Mouse (Mus musculus) hindbrain, embryonic 14.5 days (tissue): ENCODE results near the gene Gif. TPM values are rescaled to one million over a fixed set of nuclear protein-coding genes. Genes with fewer than 3 reads are reported as not detected.

Experiments used
- ATAC-seq: fragments of 200-750 bp; cut with Nextera tagmentation; 2 replicates; pipeline ENCODE4 v1.8.0; 2017; ENCODE audit warnings: moderate number of reproducible peaks, mild to moderate bottlenecking, moderate TSS enrichment, moderate library complexity; ENCODE audit not compliant: low FRiP score
- DNase-seq: peaks from one replicate; pipeline ENCODE4 v3.0.0-alpha.2; 2015; ENCODE audit warnings: low spot score
- H3K27ac ChIP-seq: fragments of 300-500 bp; sonication (generic); 2 replicates; pipeline ENCODE4 v1.5.1; 2014; ENCODE audit warnings: mild to moderate bottlenecking, moderate library complexity
- H3K27me3 ChIP-seq: fragments of 300-500 bp; sonication (generic); 2 replicates; pipeline ENCODE4 v1.6.1; 2014; ENCODE audit warnings: mild to moderate bottlenecking, low read length, mixed read lengths; ENCODE audit not compliant: control insufficient read depth, insufficient read depth
- H3K36me3 ChIP-seq: fragments of 300-500 bp; sonication (generic); replicated peaks from 2 replicates; pipeline ENCODE4 v1.6.1; 2014; ENCODE audit not compliant: control insufficient read depth, insufficient read depth
- H3K4me1 ChIP-seq: fragments of 300-500 bp; sonication (generic); replicated peaks from 2 replicates; pipeline ENCODE4 v1.6.1; 2014; ENCODE audit warnings: antibody characterized with exemption, low read length, mixed read lengths; ENCODE audit not compliant: control insufficient read depth, insufficient read depth
- H3K4me2 ChIP-seq: fragments of 300-500 bp; sonication (generic); replicated peaks from 2 replicates; pipeline ENCODE4 v1.6.1; 2014; ENCODE audit warnings: mild to moderate bottlenecking, moderate library complexity
- H3K4me3 ChIP-seq: fragments of 300-500 bp; sonication (generic); replicated peaks from 2 replicates; pipeline ENCODE4 v1.5.1; 2014; ENCODE audit warnings: mild to moderate bottlenecking, low read length
- H3K9ac ChIP-seq: fragments of 300-500 bp; sonication (generic); 2 replicates; pipeline ENCODE4 v1.6.1; 2014
- H3K9me3 ChIP-seq: fragments of 300-500 bp; sonication (generic); 2 replicates; pipeline ENCODE4 v1.6.1; 2016; ENCODE audit warnings: low read length; ENCODE audit not compliant: control insufficient read depth
- WGBS: fragments of 180-500 bp; shearing (Covaris S2); extraction: QIAGEN DNeasy Blood & Tissue Kit; methylation state at CpG from one replicate; pipeline ENCODE4 v1.1.7; 2014; 5-methylcytosine and 5-hydroxymethylcytosine counted together
- polyA plus RNA-seq: library from polyadenylated mRNA; unstranded; fragments of >200 nt; fragmentation: Nextera tagmentation; extraction: Ambion mirVana; gene quantifications from 2 replicates; pipeline ENCODE4 v1.2.1, GENCODE M21; 2014

Gif gene
- not detected in 2 replicates for polyA plus RNA-seq

GRCm38 (mm10) chr19:11747298-11747697, at the start of gene Gif:
Gene Gif (plus strand): TSS chr19:11747554.
- Histone ChIP-seq H3K27ac (no peak within 1 kb of the TSS), H3K4me2 (no peak within 1 kb of the TSS), H3K36me3 (no peaks in the 10 kb centered on the region), H3K27me3 (no peaks in the 10 kb centered on the region), H3K9me3 (no peaks in the 10 kb centered on the region), H3K4me3 (no peak within 1 kb of the TSS), H3K4me1 (no peaks in the 10 kb centered on the region), H3K9ac (no peak within 1 kb of the TSS)
- ATAC-seq: no peak
- DNase-seq: no peak
- WGBS: 82% methylated on average over 2 of the region's 2 CpGs

DNA sequence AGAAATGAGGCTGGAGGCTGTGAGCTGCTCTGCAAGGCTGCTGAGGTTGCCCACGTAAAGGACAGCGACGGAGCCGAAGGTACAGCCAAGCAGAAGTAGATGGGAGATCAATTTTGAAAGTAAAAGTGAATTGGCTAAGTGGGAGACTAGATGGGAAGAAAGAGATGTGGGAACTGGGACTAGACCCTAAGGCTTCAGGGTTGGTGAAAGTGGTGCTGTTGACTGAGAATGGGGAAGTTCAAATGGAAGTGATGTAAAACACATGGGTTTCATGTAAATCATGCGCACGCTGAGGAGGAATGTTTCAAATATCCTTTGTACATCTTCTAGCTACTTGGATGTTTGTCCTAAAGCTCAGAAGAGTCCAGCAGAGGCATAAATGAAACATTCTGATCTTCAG, 49.0 kb upstream of the Gif start:
- ATAC-seq: no peak
- Histone ChIP-seq H3K27ac (no peak overlapping the region), H3K4me2 (no peak overlapping the region), H3K27me3 (no peaks in the 10 kb centered on the region), H3K9me3 (no peaks in the 10 kb centered on the region), H3K9ac (no peak overlapping the region), H3K4me3 (no peak overlapping the region), H3K36me3 (no peaks in the 10 kb centered on the region), H3K4me1 (no peaks in the 10 kb centered on the region)
- 90% methylated on average over 6 of the region's 6 CpGs for WGBS
- no peak for DNase-seq

DNA sequence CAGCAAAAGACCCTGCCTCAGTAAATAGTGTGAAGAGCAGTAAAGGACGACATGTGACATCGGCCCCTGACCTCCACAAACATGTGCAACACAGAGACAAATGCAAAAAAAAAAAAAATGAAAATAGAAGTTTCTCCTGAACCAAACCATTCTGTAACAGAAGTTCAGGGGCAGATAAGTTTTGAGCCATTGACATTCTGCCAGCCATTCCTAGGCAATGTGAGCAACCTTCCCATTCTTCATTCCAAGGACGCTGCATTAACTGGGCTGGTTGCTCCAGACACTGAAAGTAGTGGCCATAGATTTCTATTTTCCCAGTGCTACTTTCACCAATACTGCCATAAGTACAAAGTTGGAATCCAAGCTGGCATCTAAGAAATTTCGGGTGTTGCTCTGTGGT, 34.9 kb upstream of the Gif start:
- Histone ChIP-seq H3K27me3 (no peaks in the 10 kb centered on the region), H3K27ac (no peak overlapping the region), H3K4me2 (no peak overlapping the region), H3K4me3 (no peak overlapping the region), H3K9me3 (no peaks in the 10 kb centered on the region), H3K9ac (no peak overlapping the region), H3K36me3 (no peaks in the 10 kb centered on the region), H3K4me1 (no peaks in the 10 kb centered on the region)
- ATAC-seq (no peak), DNase-seq (no peak)
- WGBS: 80% methylated on average over 4 of the region's 4 CpGs

DNA sequence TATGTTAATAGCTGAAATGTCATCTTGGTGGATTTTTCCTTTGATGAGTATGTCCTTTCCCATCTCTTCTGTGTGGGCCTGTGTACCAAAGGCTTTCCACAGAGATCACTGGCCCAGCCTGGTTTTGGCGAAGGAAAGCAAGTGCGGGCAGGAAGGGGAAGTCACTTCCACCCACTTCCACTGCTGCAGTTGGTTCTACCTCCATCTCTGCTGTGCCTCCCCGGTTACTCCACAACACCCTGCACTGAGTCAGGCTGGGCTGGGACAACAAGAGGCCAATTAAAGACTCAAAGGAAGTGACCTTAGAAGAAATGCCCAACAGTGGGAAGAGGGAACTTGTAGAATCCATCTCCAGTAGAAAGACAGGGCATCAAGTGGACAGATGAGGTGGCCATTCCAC, 27.3 kb upstream of the Gif start:
- Histone ChIP-seq H3K4me1 (no peaks in the 10 kb centered on the region), H3K9me3 (no peaks in the 10 kb centered on the region), H3K27me3 (no peaks in the 10 kb centered on the region), H3K36me3 (no peaks in the 10 kb centered on the region), H3K9ac (no peak overlapping the region), H3K4me3 (no peak overlapping the region), H3K27ac (no peak overlapping the region), H3K4me2 (no peak overlapping the region)
- WGBS: 86% methylated on average over 3 of the region's 3 CpGs
- ATAC-seq (no peak), DNase-seq (no peak)

DNA sequence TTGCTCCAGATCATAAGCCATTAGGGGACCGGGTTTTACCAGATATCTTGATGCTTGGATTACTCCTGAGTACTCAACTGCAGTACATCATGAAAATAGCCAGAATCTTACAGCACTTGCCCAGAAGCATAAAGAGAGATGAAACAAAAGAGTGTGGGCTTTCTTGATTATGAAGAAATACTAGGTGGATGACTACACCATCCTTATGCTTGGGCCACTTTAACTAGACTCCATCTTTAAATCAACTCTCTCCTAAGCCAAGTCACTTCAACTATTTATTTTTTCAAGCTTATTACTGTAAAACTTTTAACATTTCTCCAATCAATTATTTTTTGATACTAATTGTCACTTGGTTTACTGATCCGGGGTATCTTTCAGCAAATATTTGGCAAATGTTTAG, 23.5 kb upstream of the Gif start:
- no peaks in the 10 kb centered on the region for H3K27me3 ChIP-seq
- no peaks in the 10 kb centered on the region for H3K4me1 ChIP-seq
- H3K4me3 ChIP-seq: no peak overlapping the region
- no peak overlapping the region for H3K9ac ChIP-seq
- ATAC-seq (no peak), DNase-seq (no peak)
- H3K27ac ChIP-seq: no peak overlapping the region
- H3K4me2 ChIP-seq: no peak overlapping the region
- no peaks in the 10 kb centered on the region for H3K9me3 ChIP-seq
- H3K36me3 ChIP-seq: no peaks in the 10 kb centered on the region
- WGBS: 95% methylated on average over 2 of the region's 2 CpGs

DNA sequence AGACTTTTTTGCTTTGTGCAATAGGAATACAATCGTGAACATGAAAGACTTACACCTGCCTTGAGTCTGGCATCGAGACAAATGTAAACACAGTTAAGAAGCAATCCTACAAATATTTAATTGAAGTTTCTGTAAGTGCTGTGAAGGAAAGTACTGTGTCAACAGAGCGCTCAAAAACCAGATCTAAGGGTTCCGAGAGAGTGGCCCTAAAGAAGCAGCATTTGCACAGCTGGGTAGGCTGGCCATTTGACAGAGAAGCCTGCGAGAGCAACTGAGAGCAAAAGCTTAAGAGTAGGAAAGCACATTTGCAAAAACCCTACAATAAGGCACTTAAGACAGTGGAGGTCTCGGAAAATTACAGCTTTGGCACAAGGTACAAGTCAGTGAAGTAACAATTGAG, 23.1 kb upstream of the Gif start:
- ATAC-seq (no peak), DNase-seq (no peak)
- H3K27me3 ChIP-seq: no peaks in the 10 kb centered on the region
- H3K4me2 ChIP-seq: no peak overlapping the region
- WGBS: 90% methylated on average over 6 of the region's 6 CpGs
- no peaks in the 10 kb centered on the region for H3K4me1 ChIP-seq
- no peak overlapping the region for H3K4me3 ChIP-seq
- H3K27ac ChIP-seq: no peak overlapping the region
- H3K9me3 ChIP-seq: no peaks in the 10 kb centered on the region
- no peaks in the 10 kb centered on the region for H3K36me3 ChIP-seq
- no peak overlapping the region for H3K9ac ChIP-seq

DNA sequence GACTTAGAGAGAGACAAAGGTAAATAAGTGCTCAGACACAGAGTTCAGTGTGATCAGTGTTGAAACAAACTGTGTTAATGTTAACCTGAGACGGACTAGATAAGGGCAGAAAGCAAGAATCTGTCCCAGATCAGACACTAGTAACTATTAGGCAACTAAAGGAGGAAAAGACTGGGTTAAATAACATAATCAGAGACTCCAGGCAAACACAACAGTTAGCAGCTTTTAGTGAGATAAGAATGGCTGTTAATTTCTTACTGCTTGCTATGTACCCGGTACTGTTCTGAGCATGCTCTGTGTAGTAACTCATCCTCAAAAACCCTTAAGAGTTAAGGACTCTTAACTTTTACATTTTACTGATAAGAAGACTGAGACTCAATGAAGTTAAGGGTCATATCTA, 21.4 kb upstream of the Gif start:
- no peak overlapping the region for H3K9ac ChIP-seq
- H3K27me3 ChIP-seq: no peaks in the 10 kb centered on the region
- no peaks in the 10 kb centered on the region for H3K9me3 ChIP-seq
- H3K27ac ChIP-seq: no peak overlapping the region
- 89% methylated on average over 2 of the region's 2 CpGs for WGBS
- no peak overlapping the region for H3K4me3 ChIP-seq
- DNase-seq (no peak), ATAC-seq (no peak)
- no peaks in the 10 kb centered on the region for H3K36me3 ChIP-seq
- no peaks in the 10 kb centered on the region for H3K4me1 ChIP-seq
- H3K4me2 ChIP-seq: no peak overlapping the region

- Histone ChIP-seq H3K36me3 (no peaks in the 10 kb centered on the region), H3K9me3 (no peaks in the 10 kb centered on the region), H3K4me3 (no peak overlapping the region), H3K27ac (no peak overlapping the region), H3K4me2 (no peak overlapping the region), H3K27me3 (no peaks in the 10 kb centered on the region), H3K9ac (no peak overlapping the region), H3K4me1 (no peaks in the 10 kb centered on the region)
- ATAC-seq (no peak), DNase-seq (no peak)
- 94% methylated on average over 5 of the region's 5 CpGs for WGBS
These were observed 20.1 kb upstream of the Gif start for GRCm38 (mm10) chr19:11727304-11727703.

DNA sequence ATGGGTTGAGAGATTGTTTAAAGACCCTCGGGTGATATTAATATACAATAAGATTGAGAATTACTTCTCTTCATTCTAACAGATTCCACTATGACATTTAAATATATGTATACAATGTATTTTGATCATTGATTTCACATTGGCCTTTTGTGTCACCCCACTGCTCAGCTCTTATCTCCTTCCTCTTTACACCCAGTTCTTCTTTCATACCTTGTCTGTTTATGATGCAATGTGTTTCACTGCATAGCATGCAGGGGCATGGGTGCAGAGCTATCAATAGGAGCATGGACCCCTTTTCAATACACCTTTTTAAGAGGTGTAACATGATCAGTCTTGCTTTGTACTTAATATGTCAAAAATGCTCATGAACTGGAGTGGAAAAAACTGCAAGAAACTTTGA, 17.1 kb upstream of the Gif start:
- no peaks in the 10 kb centered on the region for H3K36me3 ChIP-seq
- 86% methylated on average over 1 of the region's 1 CpGs for WGBS
- no peak overlapping the region for H3K4me2 ChIP-seq
- H3K9ac ChIP-seq: no peak overlapping the region
- H3K4me3 ChIP-seq: no peak overlapping the region
- ATAC-seq (no peak), DNase-seq (no peak)
- no peak overlapping the region for H3K27ac ChIP-seq
- no peaks in the 10 kb centered on the region for H3K27me3 ChIP-seq
- H3K4me1 ChIP-seq: no peaks in the 10 kb centered on the region
- H3K9me3 ChIP-seq: no peaks in the 10 kb centered on the region

DNA sequence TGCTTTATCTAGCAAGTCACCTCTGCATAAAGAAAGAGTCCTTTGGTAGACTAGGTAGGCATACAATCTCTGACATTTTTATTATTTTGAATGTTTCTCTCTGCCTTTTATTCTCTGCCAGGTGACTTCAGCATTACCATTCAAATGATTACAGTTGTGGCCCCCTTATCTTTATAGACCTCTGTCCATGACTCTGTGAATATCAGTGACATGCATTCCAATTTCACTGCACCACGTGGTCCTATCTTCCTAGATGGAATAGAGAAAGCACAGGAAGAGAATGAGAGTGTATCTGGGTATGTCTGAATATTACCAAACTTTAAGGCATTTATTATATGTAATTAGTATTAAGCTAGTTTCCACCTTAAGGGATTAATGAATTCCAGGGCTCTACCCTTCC, 10.9 kb upstream of the Gif start:
- DNase-seq (no peak), ATAC-seq (no peak)
- Histone ChIP-seq H3K9me3 (no peaks in the 10 kb centered on the region), H3K9ac (no peak overlapping the region), H3K36me3 (no peaks in the 10 kb centered on the region), H3K4me2 (no peak overlapping the region), H3K27me3 (no peaks in the 10 kb centered on the region), H3K4me3 (no peak overlapping the region), H3K27ac (no peak overlapping the region), H3K4me1 (no peaks in the 10 kb centered on the region)
- 56% methylated on average over 1 of the region's 1 CpGs for WGBS
